Mouse (Mus musculus) ES-E14 (cell line): ENCODE results near the gene Tfg. TPM values are rescaled to one million over a fixed set of nuclear protein-coding genes. Genes with fewer than 3 reads are reported as not detected.

Experiments used
- DNase-seq: peaks from one replicate; pipeline ENCODE4 v3.0.0-alpha.2; 2013; ENCODE audit warnings: low read depth, low spot score
- H3K27ac ChIP-seq: 2 replicates; pipeline ENCODE4 v1.5.1; 2012; ENCODE audit warnings: low read depth, mild to moderate bottlenecking, low read length, moderate library complexity, mixed read lengths; ENCODE audit not compliant: poor library complexity, insufficient read depth, severe bottlenecking
- H3K36me3 ChIP-seq: 2 replicates; pipeline ENCODE4 v1.6.1; 2012; ENCODE audit warnings: mild to moderate bottlenecking, low read length, moderate library complexity, mixed read lengths; ENCODE audit not compliant: control insufficient read depth, poor library complexity, insufficient read depth, severe bottlenecking
- H3K4me1 ChIP-seq, 2 experiments: fragments of 150-350 bp in 1 of 2; sonication (generic) in 1 of 2; 2 replicates each; pipeline ENCODE4 v1.6.1; 2012; ENCODE audit warnings: low read length in 2 of 2, mild to moderate bottlenecking in 1 of 2, mixed read lengths in 1 of 2; ENCODE audit not compliant: control insufficient read depth in 2 of 2, insufficient read depth in 2 of 2, poor library complexity in 1 of 2
- H3K4me3 ChIP-seq, 2 experiments: fragments of 150-350 bp in 1 of 2; sonication (generic) in 1 of 2; 2 replicates each; pipeline ENCODE4 v1.5.1; 2012; ENCODE audit warnings: low read length in 2 of 2, low read depth in 1 of 2, mild to moderate bottlenecking in 1 of 2, mixed read lengths in 1 of 2; ENCODE audit not compliant: insufficient read depth in 1 of 2, poor library complexity in 1 of 2, severe bottlenecking in 1 of 2
- H3K9ac ChIP-seq: 2 replicates; pipeline ENCODE4 v1.6.1; 2012; ENCODE audit warnings: low read depth, mild to moderate bottlenecking, low read length, mixed read lengths; ENCODE audit not compliant: poor library complexity, insufficient read depth, severe bottlenecking
- H3K9me3 ChIP-seq: fragments of 150-350 bp; sonication (generic); 2 replicates; pipeline ENCODE4 v1.6.1; 2012; ENCODE audit warnings: low read depth, mild to moderate bottlenecking, low read length; ENCODE audit not compliant: control insufficient read depth, insufficient read depth
- CHD2 ChIP-seq: IDR thresholded peaks from 2 replicates; pipeline ENCODE4 v1.6.1; 2014; ENCODE audit warnings: mild to moderate bottlenecking, low read depth, low read length, inconsistent platforms
- HCFC1 ChIP-seq: IDR thresholded peaks from 2 replicates; pipeline ENCODE4 v1.6.1; 2012; ENCODE audit warnings: low read length, inconsistent platforms, borderline replicate concordance; ENCODE audit not compliant: insufficient read depth
- MAFK ChIP-seq: IDR thresholded peaks from 2 replicates; pipeline ENCODE4 v1.6.1; 2014; ENCODE audit warnings: mild to moderate bottlenecking, low read depth, low read length, inconsistent platforms; ENCODE audit not compliant: insufficient read depth
- ZC3H11A ChIP-seq: IDR thresholded peaks from 2 replicates; pipeline ENCODE4 v1.6.1; 2012; ENCODE audit warnings: low read depth, mild to moderate bottlenecking, inconsistent platforms, low read length, borderline replicate concordance
- ZNF384 ChIP-seq: IDR thresholded peaks from 2 replicates; pipeline ENCODE4 v1.6.1; 2012; ENCODE audit warnings: low read depth, low read length, inconsistent platforms
- in situ Hi-C, 2 experiments: fragments of 600-800 bp; cut with MboI; formaldehyde crosslinking; loops; one replicate each; pipeline ENCODE4 v1.15.1; 2025; ENCODE audit warnings: low sequenced_read_pairs in 2 of 2, inconsistent platforms in 1 of 2; ENCODE audit not compliant: unreplicated experiment in 2 of 2
- total RNA-seq: library from RNA; depleted of rRNA; stranded (reverse); fragments of 300-350 nt; gene quantifications from 2 replicates; pipeline ENCODE4 v1.2.3, GENCODE M21; 2012

Tfg gene
- total RNA-seq, 1 experiment = 39.1 TPM

DNA sequence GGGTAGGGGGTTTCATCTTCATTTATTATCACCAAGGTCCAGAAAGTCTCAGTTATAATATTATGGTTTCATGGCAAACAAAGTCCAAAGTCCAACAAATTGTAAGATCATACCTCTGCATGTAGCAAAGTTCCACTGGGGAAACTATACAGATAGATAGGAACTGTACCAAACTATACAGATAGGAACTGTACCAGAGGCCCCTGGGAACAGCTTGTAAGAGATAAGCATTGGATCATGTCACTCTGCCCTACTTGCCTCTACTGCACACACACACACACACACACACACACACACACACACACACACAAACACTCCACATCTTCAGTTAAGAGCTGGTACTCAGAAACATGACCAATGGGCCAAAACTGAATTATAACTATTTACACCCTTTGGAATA is 1.8 kb upstream of the Tfg start:
- TF ChIP-seq ZNF384 = no peak
- TF ChIP-seq HCFC1 = no peak
- no peak for TF ChIP-seq MAFK
- TF ChIP-seq CHD2 = no peak
- no peak for TF ChIP-seq ZC3H11A
- no peaks in the 10 kb centered on the region for H3K36me3 ChIP-seq
- H3K9ac ChIP-seq = no peak overlapping the region
- H3K9me3 ChIP-seq = no peaks in the 10 kb centered on the region
- H3K27ac ChIP-seq = no peak overlapping the region
- DNase-seq = no peak
- H3K4me3 ChIP-seq = no peak overlapping the region
- in situ Hi-C loops = no loop called here
- peaks cover 0 to 2% of the 10 kb centered on the region in 2 experiments; a peak in 1 of 4 replicates for H3K4me1 ChIP-seq

DNA sequence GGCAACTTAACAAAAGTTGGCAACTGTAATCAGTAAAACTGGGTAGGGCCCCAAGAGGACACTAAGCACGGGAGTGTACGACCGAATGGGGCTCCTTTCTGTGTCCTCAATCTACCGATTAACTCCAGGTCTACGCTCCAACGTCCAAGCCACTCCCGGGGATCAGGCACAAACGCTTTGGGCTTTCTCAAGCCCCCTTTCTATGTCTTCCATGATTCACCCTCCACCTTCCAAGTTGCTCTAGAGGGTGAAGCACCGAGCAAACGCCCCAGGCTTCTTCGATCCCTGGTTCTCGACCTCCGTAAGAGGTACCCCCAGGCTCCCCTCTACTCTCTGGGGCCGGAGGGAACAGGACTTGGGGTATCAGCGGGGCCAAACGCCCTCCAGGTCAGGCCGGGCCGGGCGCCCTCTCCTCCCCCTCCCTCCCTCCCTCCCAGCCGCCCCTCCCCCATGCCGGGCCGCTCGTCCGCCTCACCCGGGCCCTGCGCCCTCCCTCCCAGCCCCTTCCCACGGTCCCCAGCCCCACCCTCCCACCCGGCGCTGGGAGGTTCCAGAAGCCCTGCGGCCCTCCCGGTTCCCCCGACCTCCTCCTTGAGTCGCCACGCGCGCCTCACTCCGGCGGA is 582 bp downstream of the Tfg start:
- H3K27ac ChIP-seq = peak overlapping the region; percentile 89
- peaks cover 0 to 2% of the 10 kb centered on the region in 2 experiments; a peak in 1 of 4 replicates for H3K4me1 ChIP-seq
- peak overlapping the region; percentile 99 for H3K9ac ChIP-seq
- H3K4me3 ChIP-seq = peak overlapping the region; percentile 80 to 99
- TF ChIP-seq ZNF384 = no peak
- TF ChIP-seq HCFC1 = no peak
- no peak for TF ChIP-seq CHD2
- DNase-seq = peak; percentile 47
- H3K9me3 ChIP-seq = no peaks in the 10 kb centered on the region
- in situ Hi-C loops = no loop called here
- peaks cover 2% of the 10 kb centered on the region for H3K36me3 ChIP-seq

GRCm38 (mm10) chr16:56715608-56716007 is 1.6 kb downstream of the Tfg start:
- Histone ChIP-seq H3K9ac (0 out of 2 replicates have a peak overlapping the region, but pooled peaks have one; percentile 98), H3K9me3 (no peaks in the 10 kb centered on the region), H3K27ac (no peak overlapping the region), H3K4me3 (peak overlapping the region; percentile 80 to 99; a peak in 1 of 4 replicates), H3K36me3 (peaks cover 4% of the 10 kb centered on the region), H3K4me1 (peaks cover 0 to 2% of the 10 kb centered on the region in 2 experiments; a peak in 1 of 4 replicates)
- DNase-seq = no peak
- in situ Hi-C loops = no loop called here
- TF ChIP-seq ZNF384 (no peak), ZC3H11A (no peak), CHD2 (no peak)

GRCm38 (mm10) chr16:56710071-56710470 is 7.2 kb downstream of the Tfg start:
- no peak for TF ChIP-seq ZC3H11A
- TF ChIP-seq HCFC1 = no peak
- TF ChIP-seq ZNF384 = no peak
- no peak for TF ChIP-seq CHD2
- no peak for TF ChIP-seq MAFK
- Histone ChIP-seq H3K27ac (no peak overlapping the region), H3K9me3 (no peaks in the 10 kb centered on the region), H3K4me1 (no peaks in the 10 kb centered on the region), H3K36me3 (peaks cover 11% of the 10 kb centered on the region), H3K9ac (no peak overlapping the region), H3K4me3 (no peak overlapping the region)
- in situ Hi-C loops = no loop called here
- no peak for DNase-seq

DNA sequence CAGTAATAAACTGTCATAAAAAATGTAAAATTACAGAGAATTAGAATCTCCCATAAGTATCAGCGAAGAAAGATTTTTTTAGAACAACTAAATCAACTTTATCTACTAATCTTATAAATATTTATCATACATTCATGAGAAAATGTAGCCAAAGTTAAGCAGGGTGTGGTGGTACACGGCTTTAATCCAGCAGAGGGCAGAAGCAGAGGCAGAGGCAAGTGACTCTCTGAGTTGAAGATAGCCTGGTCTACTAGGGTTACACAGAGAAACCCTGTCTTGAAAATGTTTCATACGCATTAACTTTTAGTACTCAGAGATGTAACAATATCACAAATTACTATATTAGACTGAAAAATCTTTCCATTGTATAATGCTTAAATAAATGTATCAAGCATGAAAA is 11.5 kb downstream of the Tfg start:
- no peak for DNase-seq
- in situ Hi-C loops = no loop called here
- Histone ChIP-seq H3K4me3 (no peak overlapping the region), H3K9ac (no peak overlapping the region), H3K9me3 (no peaks in the 10 kb centered on the region), H3K4me1 (no peaks in the 10 kb centered on the region), H3K36me3 (peaks cover 13% of the 10 kb centered on the region), H3K27ac (no peak overlapping the region)
- TF ChIP-seq ZNF384 (no peak), CHD2 (no peak), ZC3H11A (no peak), HCFC1 (no peak), MAFK (no peak)
